Mouse (Mus musculus): Measurements from ENCODE around the gene Samd7. TPM values are rescaled to one million over a fixed set of nuclear protein-coding genes. Genes with fewer than 3 reads are reported as not detected.

Samd7 gene
- polyA plus RNA-seq, 1 experiment from 2014 or later, result not detected

GRCm38 (mm10) chr3:30771560-30771959 lies 25.5 kb downstream of the Samd7 start:
- H3K4me3 ChIP-seq (ENCODE audit: low read length), result no peak overlapping the region
- 98% methylated on average over 1 of the region's 1 CpGs for WGBS
- H3K36me3 ChIP-seq (ENCODE audit: control insufficient read depth, insufficient read depth, low read length), result no peaks in the 10 kb centered on the region
- H3K9me3 ChIP-seq (ENCODE audit: control insufficient read depth, low read length), result no peaks in the 10 kb centered on the region
- H3K4me1 ChIP-seq (ENCODE audit: control insufficient read depth, insufficient read depth, low read length), result no peaks in the 10 kb centered on the region
- no peak overlapping the region for H3K27ac ChIP-seq (ENCODE audit: low read depth, low read length)
- no peak overlapping the region for H3K4me2 ChIP-seq (replicated peaks; ENCODE audit: low read depth, low read length)
- no peaks in the 10 kb centered on the region for H3K27me3 ChIP-seq (ENCODE audit: control insufficient read depth, insufficient read depth, low read length)
- H3K9ac ChIP-seq (ENCODE audit: low read depth, low read length), result no peak overlapping the region
- ATAC-seq (ENCODE audit: low FRiP score, low TSS enrichment), result no peak

DNA sequence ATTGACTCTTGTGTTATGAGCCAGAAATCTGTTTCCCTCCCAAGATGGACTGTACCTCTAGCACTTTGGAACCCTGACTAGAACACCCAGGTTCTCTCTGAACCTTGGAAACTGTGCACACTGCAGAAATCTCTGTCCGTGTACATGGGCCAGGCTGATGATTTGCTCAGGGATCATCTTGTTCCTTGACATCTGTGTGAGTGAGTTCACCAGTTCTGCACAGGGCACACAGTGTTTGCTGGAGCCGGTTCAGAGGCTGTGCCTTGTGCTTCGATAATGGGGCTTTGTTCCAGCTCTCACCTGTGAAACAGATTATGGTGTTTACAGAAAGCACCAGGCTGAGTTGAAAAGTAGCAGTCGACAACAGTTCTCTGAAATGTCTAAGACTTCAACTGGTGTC lies 26.5 kb downstream of the Samd7 start:
- Histone ChIP-seq H3K9me3 (ENCODE audit: control insufficient read depth, low read length) (no peaks in the 10 kb centered on the region), H3K4me2 (replicated peaks; ENCODE audit: low read depth, low read length) (no peak overlapping the region), H3K36me3 (ENCODE audit: control insufficient read depth, insufficient read depth, low read length) (no peaks in the 10 kb centered on the region), H3K4me3 (ENCODE audit: low read length) (no peak overlapping the region), H3K27me3 (ENCODE audit: control insufficient read depth, insufficient read depth, low read length) (no peaks in the 10 kb centered on the region), H3K9ac (ENCODE audit: low read depth, low read length) (no peak overlapping the region), H3K4me1 (ENCODE audit: control insufficient read depth, insufficient read depth, low read length) (no peaks in the 10 kb centered on the region), H3K27ac (ENCODE audit: low read depth, low read length) (no peak overlapping the region)
- 70% methylated on average over 4 of the region's 4 CpGs for WGBS
- no peak for ATAC-seq (ENCODE audit: low FRiP score, low TSS enrichment)

DNA sequence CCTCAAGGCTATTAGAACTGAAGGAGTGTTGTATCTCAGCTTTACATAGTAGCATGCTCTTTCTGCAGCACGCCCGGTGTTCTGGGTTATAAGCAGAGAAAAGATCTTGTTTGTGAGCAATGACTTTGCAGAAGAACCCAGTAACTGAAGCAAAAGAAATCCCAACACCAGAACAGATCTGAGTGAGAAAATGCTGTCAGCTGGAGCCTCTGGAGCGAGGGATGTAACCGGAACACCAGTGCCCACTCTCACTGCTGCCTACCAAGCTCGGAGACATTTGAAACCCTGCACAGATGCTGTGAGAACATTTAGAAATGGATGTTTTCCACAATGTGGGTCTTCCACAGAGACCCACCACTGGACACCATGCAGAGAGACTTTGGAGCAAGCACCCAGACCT lies 28.6 kb downstream of the Samd7 start:
- H3K27ac ChIP-seq (ENCODE audit: low read depth, low read length), result no peak overlapping the region
- H3K4me1 ChIP-seq (ENCODE audit: control insufficient read depth, insufficient read depth, low read length), result no peaks in the 10 kb centered on the region
- ATAC-seq (ENCODE audit: low FRiP score, low TSS enrichment), result no peak
- no peak overlapping the region for H3K4me3 ChIP-seq (ENCODE audit: low read length)
- H3K9ac ChIP-seq (ENCODE audit: low read depth, low read length), result no peak overlapping the region
- no peaks in the 10 kb centered on the region for H3K27me3 ChIP-seq (ENCODE audit: control insufficient read depth, insufficient read depth, low read length)
- no peaks in the 10 kb centered on the region for H3K9me3 ChIP-seq (ENCODE audit: control insufficient read depth, low read length)
- H3K4me2 ChIP-seq (replicated peaks; ENCODE audit: low read depth, low read length), result no peak overlapping the region
- no peaks in the 10 kb centered on the region for H3K36me3 ChIP-seq (ENCODE audit: control insufficient read depth, insufficient read depth, low read length)
- 81% methylated on average over 5 of the region's 5 CpGs for WGBS

GRCm38 (mm10) chr3:30777984-30778383 lies 31.9 kb downstream of the Samd7 start:
- no peak overlapping the region for H3K4me2 ChIP-seq (replicated peaks; ENCODE audit: low read depth, low read length)
- H3K36me3 ChIP-seq (ENCODE audit: control insufficient read depth, insufficient read depth, low read length), result no peaks in the 10 kb centered on the region
- H3K4me1 ChIP-seq (ENCODE audit: control insufficient read depth, insufficient read depth, low read length), result no peaks in the 10 kb centered on the region
- no peak for ATAC-seq (ENCODE audit: low FRiP score, low TSS enrichment)
- no peaks in the 10 kb centered on the region for H3K27me3 ChIP-seq (ENCODE audit: control insufficient read depth, insufficient read depth, low read length)
- WGBS, result 80% methylated on average over 5 of the region's 5 CpGs
- H3K9ac ChIP-seq (ENCODE audit: low read depth, low read length), result no peak overlapping the region
- no peak overlapping the region for H3K4me3 ChIP-seq (ENCODE audit: low read length)
- no peaks in the 10 kb centered on the region for H3K9me3 ChIP-seq (ENCODE audit: control insufficient read depth, low read length)
- H3K27ac ChIP-seq (ENCODE audit: low read depth, low read length), result no peak overlapping the region

DNA sequence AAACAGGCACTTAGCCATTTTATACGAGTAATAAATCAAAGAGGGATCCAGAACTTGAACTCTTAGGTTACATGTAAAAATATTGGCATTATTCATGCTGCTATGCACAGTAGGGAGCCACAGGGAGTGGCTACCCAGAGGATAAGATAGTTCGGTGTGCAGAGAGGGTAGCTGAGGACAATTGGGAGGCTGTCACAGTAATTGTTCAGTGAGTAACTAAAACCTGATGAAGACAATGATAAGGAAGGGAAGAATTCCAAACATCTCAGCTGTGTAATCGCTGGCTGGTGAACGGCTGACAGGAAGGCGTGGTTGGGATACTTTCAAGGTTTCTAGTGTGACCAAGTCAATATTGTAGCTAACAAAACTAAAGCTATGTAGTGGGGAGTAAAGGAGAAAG lies 42.4 kb downstream of the Samd7 start:
- no peaks in the 10 kb centered on the region for H3K27me3 ChIP-seq (ENCODE audit: control insufficient read depth, insufficient read depth, low read length)
- ATAC-seq (ENCODE audit: low FRiP score, low TSS enrichment), result no peak
- H3K27ac ChIP-seq (ENCODE audit: low read depth, low read length), result no peak overlapping the region
- H3K9me3 ChIP-seq (ENCODE audit: control insufficient read depth, low read length), result no peaks in the 10 kb centered on the region
- H3K4me1 ChIP-seq (ENCODE audit: control insufficient read depth, insufficient read depth, low read length), result no peaks in the 10 kb centered on the region
- H3K9ac ChIP-seq (ENCODE audit: low read depth, low read length), result no peak overlapping the region
- H3K36me3 ChIP-seq (ENCODE audit: control insufficient read depth, insufficient read depth, low read length), result no peaks in the 10 kb centered on the region
- H3K4me2 ChIP-seq (replicated peaks; ENCODE audit: low read depth, low read length), result no peak overlapping the region
- WGBS, result 39% methylated on average over 5 of the region's 5 CpGs
- no peak overlapping the region for H3K4me3 ChIP-seq (ENCODE audit: low read length)

DNA sequence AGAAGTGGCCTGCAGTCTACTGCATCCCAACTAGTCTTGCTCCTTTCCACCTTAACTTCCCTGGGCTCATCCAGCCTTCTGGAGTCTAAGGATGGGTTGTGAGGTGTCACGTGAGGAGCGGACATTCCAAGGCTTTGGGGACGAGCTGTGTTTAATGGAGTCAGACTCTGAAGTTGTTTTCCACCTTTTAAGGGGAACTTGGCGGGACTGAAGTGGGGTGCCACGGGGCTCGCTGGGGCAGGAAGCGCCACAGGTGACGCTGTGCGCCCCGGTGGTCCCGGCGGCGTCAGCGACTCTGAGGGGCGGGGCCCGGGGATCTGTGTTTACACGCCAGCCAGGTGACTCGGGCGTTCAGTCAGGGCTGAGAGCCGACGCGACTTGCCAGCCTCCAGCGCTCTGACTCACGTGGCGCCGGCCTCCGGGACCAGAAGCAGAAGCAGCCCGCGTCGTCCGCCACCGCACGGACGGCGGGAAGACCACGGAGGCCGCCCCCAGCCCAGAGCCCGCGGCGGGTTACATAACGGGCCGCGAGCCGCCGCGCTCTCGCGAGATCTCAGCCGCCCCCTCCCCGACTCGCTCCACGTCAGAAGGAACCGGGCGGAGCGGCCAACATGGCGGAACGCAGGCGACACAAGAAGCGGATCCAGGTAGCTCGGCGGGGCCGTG lies 46.8 kb downstream of the Samd7 start, which contains the start of gene Sec62:
Gene Sec62 (plus strand): TSS at position 139 of the 666 bp plus-strand sequence.
- Histone ChIP-seq H3K27ac (ENCODE audit: low read depth, low read length) (peak within 1 kb of the TSS; percentile 89), H3K9me3 (ENCODE audit: control insufficient read depth, low read length) (no peaks in the 10 kb centered on the region), H3K4me1 (ENCODE audit: control insufficient read depth, insufficient read depth, low read length) (no peaks in the 10 kb centered on the region), H3K4me3 (ENCODE audit: low read length) (peak within 1 kb of the TSS; percentile 99), H3K36me3 (ENCODE audit: control insufficient read depth, insufficient read depth, low read length) (no peaks in the 10 kb centered on the region), H3K4me2 (replicated peaks; ENCODE audit: low read depth, low read length) (peak within 1 kb of the TSS; percentile 71), H3K27me3 (ENCODE audit: control insufficient read depth, insufficient read depth, low read length) (no peaks in the 10 kb centered on the region), H3K9ac (ENCODE audit: low read depth, low read length) (peak within 1 kb of the TSS; percentile 98)
- WGBS, result under 1% methylated on average over 62 of the region's 62 CpGs
- ATAC-seq (ENCODE audit: low FRiP score, low TSS enrichment), result peak; percentile 98

DNA sequence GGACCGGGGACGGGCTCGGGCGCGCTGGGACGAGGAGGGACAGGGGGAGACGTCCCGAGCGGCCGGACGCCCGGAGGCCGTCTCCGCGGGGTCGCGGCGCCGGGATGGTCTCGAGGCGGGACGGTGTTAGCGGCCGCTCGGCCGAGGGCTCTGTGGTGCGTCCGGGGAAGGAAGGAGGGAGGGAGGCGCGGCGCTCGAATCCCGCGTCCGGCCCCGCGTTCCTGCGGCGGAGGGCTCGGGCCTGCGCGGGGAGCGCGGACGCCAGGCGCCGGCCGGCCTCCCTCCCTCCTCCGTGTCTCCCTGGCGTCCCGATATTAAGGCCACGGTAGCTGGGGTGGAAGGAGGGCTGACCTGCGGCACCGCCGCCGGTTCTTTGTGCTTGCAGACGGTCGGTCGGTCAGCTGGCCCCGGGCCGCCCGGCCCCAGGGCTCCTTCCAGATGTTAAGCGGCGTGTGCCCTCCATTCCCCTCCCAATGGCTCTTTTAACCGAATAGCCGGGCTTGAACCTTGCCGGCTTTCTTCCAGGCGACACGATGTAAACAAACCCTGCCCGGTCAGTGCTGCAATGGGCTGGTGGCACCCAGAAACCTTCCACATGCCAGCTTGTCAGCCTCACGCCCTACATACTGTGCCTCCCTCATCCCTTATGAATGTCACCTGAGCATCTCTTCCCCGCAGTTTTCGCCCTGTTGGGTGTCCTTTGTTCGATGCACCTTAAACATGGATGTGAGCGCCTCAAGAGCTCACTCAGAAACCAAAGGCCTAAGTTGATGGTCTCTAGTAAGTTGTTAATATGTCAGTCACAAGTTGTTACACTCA lies 47.5 kb downstream of the Samd7 start:
- no peaks in the 10 kb centered on the region for H3K4me1 ChIP-seq (ENCODE audit: control insufficient read depth, insufficient read depth, low read length)
- peak overlapping the region; percentile 98 for H3K9ac ChIP-seq (ENCODE audit: low read depth, low read length)
- H3K4me2 ChIP-seq (replicated peaks; ENCODE audit: low read depth, low read length), result peak overlapping the region; percentile 71
- under 1% methylated on average over 64 of the region's 75 CpGs for WGBS
- peak overlapping the region; percentile 99 for H3K4me3 ChIP-seq (ENCODE audit: low read length)
- H3K36me3 ChIP-seq (ENCODE audit: control insufficient read depth, insufficient read depth, low read length), result no peaks in the 10 kb centered on the region
- no peaks in the 10 kb centered on the region for H3K9me3 ChIP-seq (ENCODE audit: control insufficient read depth, low read length)
- peak; percentile 91 for ATAC-seq (ENCODE audit: low FRiP score, low TSS enrichment)
- no peaks in the 10 kb centered on the region for H3K27me3 ChIP-seq (ENCODE audit: control insufficient read depth, insufficient read depth, low read length)
- peak overlapping the region; percentile 89 for H3K27ac ChIP-seq (ENCODE audit: low read depth, low read length)

DNA sequence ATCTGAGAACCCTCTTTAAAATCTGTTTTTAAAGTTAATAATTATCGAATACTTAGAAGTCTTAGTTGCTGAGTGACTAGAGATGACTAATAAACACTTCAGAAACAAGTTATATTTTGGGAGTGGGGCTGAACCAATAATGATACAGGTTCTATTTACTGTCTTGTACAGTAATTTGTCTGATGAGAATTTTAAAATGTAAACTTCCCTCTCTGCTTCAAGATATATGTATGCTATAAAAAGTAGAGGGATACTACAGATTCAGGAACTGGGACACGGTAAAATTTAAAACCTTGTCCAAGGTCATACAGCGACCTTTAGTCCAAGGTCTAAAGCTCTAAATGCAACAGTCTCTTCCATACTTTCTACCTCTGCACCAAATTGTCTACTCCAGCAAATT lies 56.1 kb downstream of the Samd7 start:
- ATAC-seq (ENCODE audit: low FRiP score, low TSS enrichment), result no peak
- H3K4me2 ChIP-seq (replicated peaks; ENCODE audit: low read depth, low read length), result no peak overlapping the region
- H3K4me1 ChIP-seq (ENCODE audit: control insufficient read depth, insufficient read depth, low read length), result no peaks in the 10 kb centered on the region
- no peaks in the 10 kb centered on the region for H3K9me3 ChIP-seq (ENCODE audit: control insufficient read depth, low read length)
- no peak overlapping the region for H3K4me3 ChIP-seq (ENCODE audit: low read length)
- H3K36me3 ChIP-seq (ENCODE audit: control insufficient read depth, insufficient read depth, low read length), result peaks cover 40% of the 10 kb centered on the region
- WGBS, result 84% methylated on average over 3 of the region's 3 CpGs
- no peaks in the 10 kb centered on the region for H3K27me3 ChIP-seq (ENCODE audit: control insufficient read depth, insufficient read depth, low read length)
- no peak overlapping the region for H3K27ac ChIP-seq (ENCODE audit: low read depth, low read length)
- H3K9ac ChIP-seq (ENCODE audit: low read depth, low read length), result no peak overlapping the region

GRCm38 (mm10) chr3:30812881-30813280 lies 66.8 kb downstream of the Samd7 start:
- 86% methylated on average over 3 of the region's 3 CpGs for WGBS
- peaks cover 46% of the 10 kb centered on the region for H3K36me3 ChIP-seq (ENCODE audit: control insufficient read depth, insufficient read depth, low read length)
- H3K4me3 ChIP-seq (ENCODE audit: low read length), result no peak overlapping the region

More at GRCm38 (mm10) chr3:30812881-30813280, 66.8 kb downstream of the Samd7 start:
- Histone ChIP-seq H3K4me2 (replicated peaks; ENCODE audit: low read depth, low read length) (no peak overlapping the region), H3K27me3 (ENCODE audit: control insufficient read depth, insufficient read depth, low read length) (no peaks in the 10 kb centered on the region), H3K9me3 (ENCODE audit: control insufficient read depth, low read length) (no peaks in the 10 kb centered on the region), H3K9ac (ENCODE audit: low read depth, low read length) (no peak overlapping the region), H3K27ac (ENCODE audit: low read depth, low read length) (no peak overlapping the region), H3K4me1 (ENCODE audit: control insufficient read depth, insufficient read depth, low read length) (no peaks in the 10 kb centered on the region)
- no peak for ATAC-seq (ENCODE audit: low FRiP score, low TSS enrichment)

Data from kidney, embryonic 14.5 days (tissue).